Mouse (Mus musculus): ENCODE measurements around the gene Tomm40l.

GRCm38 (mm10) chr1:171257781-171258180 is 35.5 kb upstream of the Tomm40l start:
- no peak for TF ChIP-seq TAL1 (IDR thresholded peaks at IDR 0.05; ENCODE audit: low read length)
- TF ChIP-seq GATA1 (IDR thresholded peaks at IDR 0.05; ENCODE audit: low read length): no peak

Data from erythroblast, embryonic 14.5 days (primary cell).